ENCODE assay signal across 9 mouse cellular contexts in genomic region chr2:101715650-101716323, GRCm38 (mm10). TPM values are rescaled to one million over a fixed set of nuclear protein-coding genes. Genes with fewer than 3 reads are reported as not detected.
A peak's percentile ranks its signal among the peaks of the same experiment; 100 is the strongest.
DNase-seq lines count a peak whose midpoint lies in the region; ATAC-seq and TF ChIP-seq lines count a peak whose summit lies in the region.
"Had no signal": no experiment of that assay in that cellular context is flagged by ENCODE, and none has a peak within 500 bp of the region (broad histone marks: within the 10 kb centered on the region; RNA-seq: fewer than 3 reads in every experiment).

No protein-coding gene starts in this region.

- H3K27ac ChIP-seq in kidney, adult 2 months (ENCODE audit: insufficient read depth, low read depth, low read length) = no peak overlapping the region
- H3K27ac ChIP-seq in kidney, embryonic 16.5 days (ENCODE audit: low read length) = no peak overlapping the region
- H3K27ac ChIP-seq in CH12.LX (ENCODE audit: insufficient read depth, low read depth) = no peak overlapping the region
- H3K27ac ChIP-seq: liver, embryonic 15.5 days had no signal

- no peak overlapping the region for H3K4me2 ChIP-seq in kidney, embryonic 16.5 days (replicated peaks; ENCODE audit: low read depth, low read length)
- H3K4me2 ChIP-seq in CH12.LX (ENCODE audit: insufficient read depth, low read depth, poor library complexity, severe bottlenecking) = no peak overlapping the region
- H3K4me2 ChIP-seq: liver, embryonic 15.5 days had no signal

- no peaks in the 10 kb centered on the region for H3K4me1 ChIP-seq in kidney, adult 2 months (ENCODE audit: control insufficient read depth, insufficient read depth, low read length)
- H3K4me1 ChIP-seq in kidney, embryonic 16.5 days (ENCODE audit: insufficient read depth, low read length) = no peaks in the 10 kb centered on the region
- no peaks in the 10 kb centered on the region for H3K4me1 ChIP-seq in CH12.LX (ENCODE audit: control insufficient read depth in 1 of 2, insufficient read depth in 2 of 2)
- H3K4me1 ChIP-seq: liver, embryonic 15.5 days had no signal

- no peak overlapping the region for H3K9ac ChIP-seq in kidney, embryonic 16.5 days (replicated peaks; ENCODE audit: low read length)
- no peak overlapping the region for H3K9ac ChIP-seq in CH12.LX (ENCODE audit: insufficient read depth, low read depth)
- H3K9ac ChIP-seq: liver, embryonic 15.5 days had no signal

- TF ChIP-seq POLR2A in kidney, adult 2 months (IDR thresholded peaks at IDR 0.05; ENCODE audit: low read depth, low read length) = no peak
- no peak for TF ChIP-seq POLR2A in CH12.LX (IDR thresholded peaks at IDR 0.05; ENCODE audit: low read depth, low read length)

- no peaks in the 10 kb centered on the region for H3K36me3 ChIP-seq in kidney, adult 2 months (ENCODE audit: control insufficient read depth, insufficient read depth, low read length)
- H3K36me3 ChIP-seq in kidney, embryonic 16.5 days (ENCODE audit: insufficient read depth, low read length) = peaks cover 33% of the 10 kb centered on the region
- no peaks in the 10 kb centered on the region for H3K36me3 ChIP-seq in CH12.LX (replicated peaks in 1 of 2; ENCODE audit: control insufficient read depth in 1 of 2, insufficient read depth in 1 of 2, low read length in 1 of 2)
- H3K36me3 ChIP-seq: liver, embryonic 15.5 days had no signal

- no peak for ATAC-seq in kidney, embryonic 16.5 days (ENCODE audit: low FRiP score, low TSS enrichment)
- peak; percentile 64; the same call in 1 of the 2 replicates for ATAC-seq in neutrophil, adult 5-6 weeks (ENCODE audit: extremely low read depth, insufficient number of reproducible peaks, low FRiP score, poor library complexity, severe bottlenecking)
- no peak for ATAC-seq in activated CD4-positive, CD25-positive, alpha-beta regulatory T cell, adult 4 months

- dilution Hi-C loops in CH12.LX (cut with MboI; ENCODE audit: extremely low pct_ligation_motif_present, extremely low pct_unique_long_range_greater_than_20kb, low sequenced_read_pairs) = no loop called here

- WGBS in kidney, adult 2 months = 85% methylated on average over 8 of the region's 8 CpGs
- 86% methylated on average over 8 of the region's 8 CpGs for WGBS in kidney, embryonic 16.5 days

- TF ChIP-seq EP300 in CH12.LX (IDR thresholded peaks at IDR 0.05; ENCODE audit: low read length) = no peak

- peak; percentile 53 for TF ChIP-seq CTCF in kidney, adult 2 months (conservative IDR thresholded peaks at IDR 0.05; ENCODE audit: insufficient read depth, insufficient read length, low read depth, low read length)
- peak; percentile 77 to 87 for TF ChIP-seq CTCF in CH12.LX (conservative IDR thresholded peaks at IDR 0.05 in 1 of 2, IDR thresholded peaks at IDR 0.05 in 1 of 2; ENCODE audit: low read depth in 2 of 2, low read length in 2 of 2)

- no peak overlapping the region for H3K4me3 ChIP-seq in kidney, adult 2 months (ENCODE audit: insufficient read depth, low read depth, low read length)
- H3K4me3 ChIP-seq in kidney, embryonic 16.5 days (ENCODE audit: low read length) = no peak overlapping the region
- H3K4me3 ChIP-seq in CH12.LX (replicated peaks in 1 of 3; ENCODE audit: low read depth in 2 of 3, low read length in 2 of 3, poor library complexity in 1 of 3) = no peak overlapping the region
- H3K4me3 ChIP-seq: liver, embryonic 15.5 days had no signal

- in situ Hi-C loops in CH12.LX (cut with MboI; ENCODE audit: low pct_ligation_motif_present, low pct_unique_long_range_greater_than_20kb, low sequenced_read_pairs) = loop anchor here (10.0 kb wide), 1 partner anchor 109 kb away; no protein-coding TSS in a partner anchor

- no peaks in the 10 kb centered on the region for H3K27me3 ChIP-seq in kidney, adult 2 months (replicated peaks; ENCODE audit: control insufficient read depth, insufficient read depth, low read length)
- no peaks in the 10 kb centered on the region for H3K27me3 ChIP-seq in kidney, embryonic 16.5 days (ENCODE audit: insufficient read depth, low read length)
- peaks cover 10% of the 10 kb centered on the region for H3K27me3 ChIP-seq in CH12.LX (replicated peaks)
- H3K27me3 ChIP-seq: liver, embryonic 15.5 days had no signal

- H3K79me2 ChIP-seq in CH12.LX (replicated peaks; ENCODE audit: control insufficient read depth, extremely low read depth, insufficient read depth, poor library complexity, severe bottlenecking) = no peaks in the 10 kb centered on the region

- TF ChIP-seq RAD21 in CH12.LX (IDR thresholded peaks at IDR 0.05; ENCODE audit: low read depth, low read length) = peak; percentile 56

- H3K9me3 ChIP-seq in kidney, embryonic 16.5 days (ENCODE audit: low read length) = no peaks in the 10 kb centered on the region
- H3K9me3 ChIP-seq in CH12.LX (replicated peaks; ENCODE audit: low read length) = no peaks in the 10 kb centered on the region
- H3K9me3 ChIP-seq: liver, embryonic 15.5 days had no signal

- DNase-seq in kidney, adult 2 months = peak; percentile 41
- DNase-seq in CH12.LX (ENCODE audit: extremely low read depth) = peak; percentile 63
- DNase-seq in adrenal gland, postnatal 14 days = peak; percentile 60
- peak; percentile 68 to 71 for DNase-seq in kidney, postnatal 4 days
- no peak for DNase-seq in ovary, adult 18-20 months (ENCODE audit: low spot score)

TF ChIP-seq in CH12.LX, 34 proteins besides CTCF, POLR2A, EP300 and RAD21:
- TF ChIP-seq USF1 (IDR thresholded peaks at IDR 0.05; ENCODE audit: low read depth, low read length) = no peak
- no peak for TF ChIP-seq RCOR1 (conservative IDR thresholded peaks at IDR 0.05; ENCODE audit: low read depth, low read length)
- peak; percentile 80 for TF ChIP-seq SMC3 (IDR thresholded peaks at IDR 0.05; ENCODE audit: low read depth, low read length)
- no peak for TF ChIP-seq MAZ (IDR thresholded peaks at IDR 0.05; ENCODE audit: low read depth, low read length)
- no peak for TF ChIP-seq POLR2AphosphoS2 (IDR thresholded peaks at IDR 0.05; ENCODE audit: low read depth, low read length)
- no peak for TF ChIP-seq ELF1 (IDR thresholded peaks at IDR 0.05; ENCODE audit: low read depth, low read length)
- no peak for TF ChIP-seq USF2 (conservative IDR thresholded peaks at IDR 0.05; ENCODE audit: low read depth, low read length)
- TF ChIP-seq JUN (IDR thresholded peaks at IDR 0.05; ENCODE audit: insufficient read depth, low read depth, low read length) = no peak

RNA-seq across cellular contexts. Expression of gene Traf6, which starts 37.6 kb away (rescaled TPM):
- polyA plus RNA-seq in kidney, adult 2 months (2012; rRNA removed) = 10.6 and 10.8 TPM in 2 replicates
- polyA plus RNA-seq in kidney, embryonic 16.5 days (2015; fragmentation: Nextera tagmentation; extraction: Ambion mirVana) = 10.4 and 11.9 TPM in 2 replicates
- total RNA-seq in CH12.LX (2012; rRNA removed) (9.8 and 10.5 TPM in 2 replicates), CH12.LX (2014; rRNA removed) (14.0 and 14.6 TPM in 2 replicates)
- 13.5 and 16.8 TPM in 2 replicates for polyA plus RNA-seq in CH12.LX (2012; ENCODE audit: insufficient read length, low read depth)
- 16.1 and 17.0 TPM in 2 replicates for total RNA-seq in adrenal gland, postnatal 14 days (2021)
- 24.6 and 26.2 TPM in 2 replicates for total RNA-seq in neutrophil, adult 5-6 weeks (2017)
- polyA plus RNA-seq in activated CD4-positive, CD25-positive, alpha-beta regulatory T cell, adult 4 months (2017; shearing (Covaris generic)) = 10 to 100 TPM; 14.1 to 14.8 TPM
